Mouse (Mus musculus): ENCODE data around the gene 4930502E18Rik.
"Not testable (repeated sequence)": the region's sequence is repeated elsewhere in the genome, so short reads cannot be mapped to it uniquely, and the experiment has no call there.

Gene 4930502E18Rik

GRCm38 (mm10) chrX:53724596-53724995 is at the start of gene 4930502E18Rik:
Gene 4930502E18Rik, plus strand, starts transcription at chrX:53724826.
- no peak for DNase-seq (ENCODE audit: low spot score)

DNA sequence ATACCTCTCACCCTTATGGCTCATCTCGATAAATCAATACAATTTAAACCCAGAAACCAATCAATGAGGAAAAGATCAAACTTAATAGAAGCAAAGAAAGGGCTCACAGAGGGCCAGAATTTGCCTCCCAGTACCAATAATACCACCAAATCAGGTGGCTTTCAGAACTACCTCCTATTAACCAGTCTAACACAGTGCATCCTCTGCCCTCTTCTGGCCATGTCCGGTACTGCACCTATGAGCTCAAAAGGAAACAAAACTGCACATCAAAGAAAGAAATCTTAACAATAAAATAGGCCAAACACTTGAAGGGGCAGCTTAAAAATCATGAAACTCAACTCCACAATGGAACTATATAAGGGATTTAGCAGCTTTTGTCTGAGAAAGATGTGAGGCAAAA is 47.7 kb upstream of the 4930502E18Rik start:
- DNase-seq (ENCODE audit: low spot score), result peak; percentile 15

DNA sequence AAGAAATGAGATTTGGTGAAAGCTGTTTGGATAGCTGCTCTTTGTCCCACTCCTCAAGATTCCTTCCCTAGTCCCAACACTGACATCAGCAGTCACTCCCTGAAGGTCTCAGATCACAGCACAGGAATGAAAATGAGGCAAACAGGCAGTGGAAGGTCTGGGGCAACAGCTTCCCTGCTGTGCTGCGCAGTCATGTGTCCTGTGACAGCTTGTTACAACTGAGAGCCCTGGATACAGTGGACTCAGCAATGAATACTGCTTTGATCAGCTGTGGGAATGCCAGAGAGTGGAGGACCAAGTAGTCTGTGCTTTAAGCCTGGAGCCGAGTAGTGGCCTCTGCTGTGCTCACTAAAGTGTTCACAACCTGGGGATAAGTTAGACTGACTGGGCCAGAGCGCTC is 42.0 kb upstream of the 4930502E18Rik start:
- DNase-seq (ENCODE audit: low spot score), result not testable (repeated sequence)

DNA sequence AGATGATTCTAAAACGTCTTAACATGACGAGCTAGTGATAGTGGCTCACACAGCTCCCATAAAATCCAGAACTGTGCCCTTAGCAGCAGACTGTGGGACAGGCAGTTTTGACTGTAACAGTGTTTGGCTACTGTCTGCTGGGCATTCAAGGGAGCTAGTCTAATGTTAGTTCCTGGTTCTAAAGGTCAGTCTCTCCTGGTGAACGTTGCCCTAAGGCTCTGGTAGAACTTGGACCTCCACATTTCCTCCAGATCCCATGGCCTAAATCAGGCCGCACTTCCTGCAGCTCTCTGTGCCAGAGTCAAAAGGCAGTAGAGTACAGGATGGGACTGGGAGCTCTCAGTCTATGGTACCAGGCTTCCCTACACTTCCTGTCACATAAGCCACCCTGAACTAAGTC is 40.0 kb upstream of the 4930502E18Rik start:
- not testable (repeated sequence) for DNase-seq (ENCODE audit: low spot score)

- no peak for DNase-seq (ENCODE audit: low spot score)
Observed at GRCm38 (mm10) chrX:53692065-53692464, 32.6 kb upstream of the 4930502E18Rik start.

- DNase-seq (ENCODE audit: low spot score), result no peak
Observed at GRCm38 (mm10) chrX:53693141-53693540, 31.5 kb upstream of the 4930502E18Rik start.

- no peak for DNase-seq (ENCODE audit: low spot score)
Observed at GRCm38 (mm10) chrX:53694008-53694777, 30.4 kb upstream of the 4930502E18Rik start.

- no peak for DNase-seq (ENCODE audit: low spot score)
Observed at GRCm38 (mm10) chrX:53699225-53699624, 25.4 kb upstream of the 4930502E18Rik start.

- DNase-seq (ENCODE audit: low spot score), result no peak
Observed at GRCm38 (mm10) chrX:53702673-53703072, 22.0 kb upstream of the 4930502E18Rik start.

GRCm38 (mm10) chrX:53715942-53716322 is 8.7 kb upstream of the 4930502E18Rik start:
- DNase-seq (ENCODE audit: low spot score), result no peak

DNA sequence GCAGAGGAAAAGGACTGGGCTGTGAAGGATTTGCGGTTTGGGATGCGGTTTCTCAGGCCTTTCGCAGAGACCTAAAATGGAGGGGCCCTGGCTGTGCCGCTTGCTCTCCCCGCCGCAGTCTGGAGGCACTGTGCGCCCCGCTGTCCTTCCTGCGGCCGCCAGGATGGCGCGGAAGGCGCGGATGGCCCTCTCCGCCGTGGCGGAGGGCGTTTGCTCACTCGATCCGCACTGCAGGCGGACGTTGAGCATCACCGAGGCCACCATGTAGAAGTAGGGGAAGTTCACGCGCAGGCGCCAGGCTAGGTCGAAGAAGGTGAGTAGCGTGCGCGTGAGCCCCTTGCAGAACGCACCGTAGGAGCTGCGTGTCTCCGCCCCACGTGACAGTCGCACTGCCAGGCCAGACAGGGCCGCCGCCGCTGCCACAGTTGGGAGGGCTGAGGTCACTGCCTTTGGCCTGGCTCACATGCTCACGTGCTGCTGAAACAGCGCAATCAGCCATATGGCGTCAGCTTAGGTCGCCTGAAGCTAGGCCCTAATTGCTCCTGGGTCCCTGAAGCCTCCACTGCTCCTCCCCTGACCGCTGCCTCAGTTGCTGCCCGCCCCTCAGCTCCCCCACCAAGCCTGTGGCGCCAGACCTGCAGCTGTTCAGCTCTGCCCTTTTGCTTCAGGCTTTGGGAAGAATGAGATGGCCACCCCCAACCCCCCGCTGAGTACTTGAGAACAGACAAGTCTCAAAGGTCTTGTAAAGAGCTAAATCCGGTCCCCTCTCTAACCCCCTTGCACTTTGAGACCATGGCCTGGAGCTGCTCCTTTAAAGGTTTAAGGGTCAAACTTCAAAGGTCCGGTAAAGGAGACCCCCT is 8.1 kb upstream of the 4930502E18Rik start:
- DNase-seq (ENCODE audit: low spot score), result no peak

GRCm38 (mm10) chrX:53728967-53729366 is 4.3 kb downstream of the 4930502E18Rik start:
- DNase-seq (ENCODE audit: low spot score), result no peak

DNA sequence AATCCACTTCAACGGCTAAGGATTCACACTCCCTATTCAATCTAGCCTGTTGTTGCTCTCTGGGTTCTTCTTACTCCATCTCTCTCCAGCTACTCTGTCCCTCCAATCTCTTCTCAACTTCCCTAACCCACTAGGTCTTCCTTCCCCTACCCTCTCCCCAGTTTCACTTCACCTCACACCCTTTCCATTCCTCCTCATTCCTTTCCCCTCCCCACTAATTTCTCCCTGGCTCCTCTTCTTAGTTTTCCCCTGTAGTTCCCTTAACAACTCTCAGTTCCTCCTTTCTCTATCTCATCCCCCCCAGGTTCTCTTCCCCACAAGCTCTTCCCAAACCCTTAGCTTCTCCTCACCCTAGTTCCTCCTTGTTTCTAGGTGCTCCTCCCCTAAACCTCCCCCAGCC is 28.2 kb downstream of the 4930502E18Rik start:
- DNase-seq (ENCODE audit: low spot score), result no peak

DNA sequence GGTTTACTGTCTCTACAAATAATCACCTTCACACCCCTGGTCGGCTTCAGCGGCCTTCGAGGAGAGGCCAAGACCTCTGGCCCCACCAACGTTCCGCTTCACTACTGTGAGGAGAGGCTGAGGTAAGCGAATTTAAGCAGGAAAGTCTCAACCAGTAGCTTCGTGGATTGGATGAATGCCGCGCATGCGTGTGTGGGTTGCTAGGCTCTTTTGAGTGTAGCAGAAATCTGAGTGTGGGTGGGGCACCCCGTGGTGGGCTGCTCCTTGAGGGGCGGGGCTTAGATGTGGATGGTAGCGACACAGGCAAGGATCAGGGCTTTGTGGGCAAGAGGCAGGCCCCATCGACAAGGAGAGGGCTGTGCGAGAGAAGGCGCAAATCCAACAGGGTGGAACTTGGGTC is 33.1 kb downstream of the 4930502E18Rik start, which contains the start of gene 1700013H16Rik:
1700013H16Rik (minus strand) TSS at position 96 of the 400 bp plus-strand sequence.
- no peak for DNase-seq (ENCODE audit: low spot score)

DNA sequence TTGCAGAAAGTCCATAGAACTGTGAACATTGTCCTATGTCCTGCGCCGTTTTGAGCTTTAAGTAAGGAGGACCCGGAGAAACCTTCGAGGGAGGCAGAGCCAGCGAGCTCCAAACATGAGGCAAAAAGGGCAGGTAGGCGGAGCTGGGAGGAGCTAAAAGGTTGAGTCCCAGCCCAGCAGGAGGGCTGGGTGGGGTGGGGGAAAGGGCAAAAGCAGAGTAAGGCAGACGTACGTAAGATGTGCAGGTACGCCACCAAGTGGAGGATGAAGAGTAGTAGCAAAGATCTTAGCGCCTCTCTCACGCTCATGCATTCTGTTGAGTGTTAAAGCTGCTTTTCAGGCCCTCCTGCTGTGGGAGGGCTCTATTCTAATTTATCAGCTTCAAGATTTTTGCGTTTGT is 51.6 kb downstream of the 4930502E18Rik start, which contains the start of gene Zfp36l3:
Zfp36l3 (minus strand) TSS at position 119 of the 400 bp plus-strand sequence.
- DNase-seq (ENCODE audit: low spot score), result no peak

Data from ovary, postnatal 10 days (tissue).